Mouse (Mus musculus) lung, postnatal 36 days (tissue): Measurements from ENCODE around the gene Lenep.

Experiments used
- DNase-seq: peaks from one replicate; pipeline ENCODE4 v3.0.0; 2022; ENCODE audit warnings: mixed read lengths

Gene Lenep

DNA sequence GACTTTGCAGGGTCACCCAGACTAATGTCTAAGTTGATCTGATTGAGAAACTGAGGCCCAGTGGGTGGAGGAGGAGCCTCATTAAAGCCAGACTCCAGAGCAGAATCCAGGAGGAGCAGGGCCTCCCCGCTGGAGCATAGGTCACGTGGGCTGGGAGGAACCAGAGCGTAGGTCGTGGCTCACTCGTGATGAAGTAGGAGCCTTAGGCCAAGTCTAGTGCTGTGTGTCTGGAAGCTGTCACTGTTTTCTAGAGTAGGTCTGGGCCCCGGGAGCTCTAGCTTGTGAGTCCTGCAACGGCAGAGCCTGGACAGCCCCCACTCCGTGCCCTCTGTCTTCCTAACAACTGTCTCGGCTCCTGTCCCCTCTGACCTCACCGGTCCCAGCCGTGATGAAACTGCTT, 35.3 kb downstream of the Lenep start:
- no peak for DNase-seq

DNA sequence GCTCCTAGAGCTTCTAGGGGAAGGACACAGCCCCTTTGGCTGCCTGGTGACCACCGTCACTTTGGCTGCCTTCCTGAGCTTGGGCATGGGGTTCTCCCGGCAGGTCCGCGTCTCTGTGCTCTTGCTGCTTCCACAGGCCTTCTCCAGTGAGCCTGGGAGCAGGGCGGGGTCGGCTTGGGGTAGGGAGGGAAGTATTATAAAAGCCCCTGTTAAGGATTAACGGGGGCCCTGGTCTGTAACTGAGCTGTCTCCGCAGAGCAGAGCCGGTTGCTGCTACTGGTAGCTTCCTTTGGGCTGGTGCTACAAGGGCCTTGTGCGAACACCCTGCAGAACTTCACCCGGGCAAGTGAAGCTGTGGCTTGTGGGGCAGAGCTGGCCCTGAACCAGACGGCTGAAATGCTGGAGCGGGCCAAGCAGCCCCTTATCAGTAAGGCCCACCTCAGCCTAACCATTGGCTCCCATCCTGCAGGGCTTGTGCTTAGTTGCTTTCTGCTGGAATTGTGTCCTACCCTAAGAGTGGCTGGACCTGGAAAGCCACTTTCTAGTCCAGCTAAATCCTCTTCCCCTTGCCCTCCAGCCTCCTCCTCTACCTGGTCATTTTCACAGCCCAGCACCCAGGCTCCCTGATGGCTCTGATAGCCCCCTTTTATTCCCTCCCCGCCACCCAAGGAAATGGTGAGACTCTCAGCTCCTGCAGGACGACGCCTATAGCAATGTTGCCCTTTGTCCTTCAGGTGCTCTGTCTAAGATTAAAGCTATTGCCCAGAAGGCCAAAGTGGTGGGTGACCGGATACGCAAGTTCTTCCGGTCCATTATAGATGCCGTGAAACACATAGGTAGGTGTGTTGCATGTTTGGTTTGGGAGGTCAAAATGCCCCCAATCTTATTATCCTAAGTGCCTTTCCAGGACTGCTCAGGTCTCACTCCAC, 36.8 kb downstream of the Lenep start:
- no peak for DNase-seq

DNA sequence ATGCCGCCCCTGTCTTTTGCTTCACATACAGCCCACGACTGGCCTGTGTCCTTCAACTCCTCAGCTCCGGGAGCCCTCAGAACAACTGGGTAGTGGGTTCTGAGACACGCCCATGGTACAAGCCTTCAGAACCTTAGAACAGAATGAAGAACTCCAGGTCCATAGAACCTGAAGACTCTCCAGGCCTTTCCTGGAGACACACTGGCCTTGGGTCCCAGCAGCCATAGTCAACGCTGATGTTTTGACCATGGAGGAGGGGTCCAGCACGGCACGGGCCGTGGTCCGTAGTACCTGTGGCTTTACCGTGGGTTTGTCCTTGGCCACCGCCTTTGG, 37.5 kb downstream of the Lenep start, which contains the start of gene Dcst1:
Gene Dcst1, minus strand, starts transcription at position 101 of the 333 bp plus-strand sequence.
- DNase-seq, result no peak

GRCm38 (mm10) chr3:89364631-89365030, 38.0 kb downstream of the Lenep start:
- DNase-seq, result no peak

- DNase-seq, result no peak
Measured at GRCm38 (mm10) chr3:89361675-89362074, 40.9 kb downstream of the Lenep start, which contains the start of gene Dcst2. Gene Dcst2 (plus strand): TSS chr3:89361975.

- no peak for DNase-seq
Measured at GRCm38 (mm10) chr3:89360237-89360636, 42.4 kb downstream of the Lenep start.

GRCm38 (mm10) chr3:89359630-89360029, 43.0 kb downstream of the Lenep start:
- DNase-seq, result no peak

- DNase-seq, result no peak
Measured at GRCm38 (mm10) chr3:89356029-89356428, 46.6 kb downstream of the Lenep start.

DNA sequence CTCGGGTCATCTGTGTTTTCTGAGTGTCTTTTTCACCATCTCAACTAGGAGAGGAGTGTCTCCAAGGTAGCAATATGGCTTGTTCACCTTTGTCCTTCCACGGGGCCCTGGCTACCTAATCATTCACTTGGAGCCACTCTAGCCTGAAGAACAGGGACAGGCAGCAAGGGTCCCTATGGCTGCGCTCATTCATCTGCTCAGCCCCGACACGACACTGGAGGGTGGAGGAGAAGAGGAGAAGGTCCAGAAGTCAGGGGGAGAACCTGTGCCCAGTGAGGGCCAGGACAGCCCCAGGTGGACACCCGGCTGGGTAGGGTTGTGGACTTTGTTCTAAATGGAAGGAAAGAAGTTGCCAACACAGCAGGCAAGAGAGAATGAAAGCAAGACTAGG, 47.1 kb downstream of the Lenep start:
- no peak for DNase-seq

- peak; percentile 95 for DNase-seq
Measured at GRCm38 (mm10) chr3:89354816-89355511, 47.6 kb downstream of the Lenep start.

- no peak for DNase-seq
Measured at GRCm38 (mm10) chr3:89351271-89351670, 51.3 kb downstream of the Lenep start.
